Mouse (Mus musculus) forebrain, embryonic 12.5 days (tissue): ENCODE measurements at regions not wholly inside any gene's neighbourhood (a gene's known extent, or its start where the extent isn't known, plus 50 kb on each side); places are given as distances from the start of the nearest gene placed in this dataset.
A peak's percentile ranks its signal among the peaks of the same experiment; 100 is the strongest.

Source experiments
- ATAC-seq: fragments of 200-750 bp; cut with Nextera tagmentation; 2 replicates; pipeline ENCODE4 v1.8.0; 2017; ENCODE audit warnings: moderate TSS enrichment; ENCODE audit not compliant: low FRiP score
- H3K27ac ChIP-seq: fragments of 300-500 bp; sonication (generic); 2 replicates; pipeline ENCODE4 v1.5.1; 2016; ENCODE audit warnings: mild to moderate bottlenecking
- H3K27me3 ChIP-seq: fragments of 300-500 bp; sonication (generic); 2 replicates; pipeline ENCODE4 v1.6.1; 2016; ENCODE audit warnings: mild to moderate bottlenecking
- H3K36me3 ChIP-seq: fragments of 300-500 bp; sonication (generic); replicated peaks from 2 replicates; pipeline ENCODE4 v1.6.1; 2016; ENCODE audit warnings: mild to moderate bottlenecking
- H3K4me1 ChIP-seq: fragments of 300-500 bp; sonication (generic); 2 replicates; pipeline ENCODE4 v1.6.1; 2016
- H3K4me2 ChIP-seq: fragments of 300-500 bp; sonication (generic); 2 replicates; pipeline ENCODE4 v1.6.1; 2016; ENCODE audit warnings: mild to moderate bottlenecking, moderate library complexity
- H3K4me3 ChIP-seq: fragments of 300-500 bp; sonication (generic); replicated peaks from 2 replicates; pipeline ENCODE4 v1.5.1; 2016; ENCODE audit warnings: mild to moderate bottlenecking
- H3K9ac ChIP-seq: fragments of 300-500 bp; sonication (generic); 2 replicates; pipeline ENCODE4 v1.6.1; 2016; ENCODE audit warnings: mild to moderate bottlenecking
- H3K9me3 ChIP-seq: fragments of 300-500 bp; sonication (generic); 2 replicates; pipeline ENCODE4 v1.6.1; 2016
- WGBS: fragments of 180-500 bp; shearing (Covaris S2); methylation state at CpG from one replicate; pipeline ENCODE4 v1.1.7; 2016; 5-methylcytosine and 5-hydroxymethylcytosine counted together

GRCm38 (mm10) chr4:99348674-99349073 lies 53.0 kb downstream of the Gm12689 start:
- H3K27ac ChIP-seq: no peak overlapping the region
- no peak overlapping the region for H3K4me3 ChIP-seq
- no peak overlapping the region for H3K9ac ChIP-seq
- ATAC-seq: no peak
- WGBS: 67% methylated on average over 5 of the region's 5 CpGs
- H3K36me3 ChIP-seq: no peaks in the 10 kb centered on the region
- H3K9me3 ChIP-seq: 0 out of 2 replicates have a peak, but pooled peaks cover 3% of the 10 kb centered on the region
- peaks cover 12% of the 10 kb centered on the region for H3K4me1 ChIP-seq
- no peak overlapping the region for H3K4me2 ChIP-seq
- H3K27me3 ChIP-seq: peaks cover 43% of the 10 kb centered on the region

- peaks cover 24% of the 10 kb centered on the region for H3K4me1 ChIP-seq
- H3K27me3 ChIP-seq: peaks cover 37% of the 10 kb centered on the region
- H3K9me3 ChIP-seq: 0 out of 2 replicates have a peak, but pooled peaks cover 3% of the 10 kb centered on the region
- 8% methylated on average over 8 of the region's 8 CpGs for WGBS
- H3K27ac ChIP-seq: no peak overlapping the region
- H3K36me3 ChIP-seq: no peaks in the 10 kb centered on the region
- H3K4me3 ChIP-seq: no peak overlapping the region
- no peak overlapping the region for H3K9ac ChIP-seq
- ATAC-seq: peak; percentile 60; the same call in 1 of the 2 replicates
- no peak overlapping the region for H3K4me2 ChIP-seq
Observed at GRCm38 (mm10) chr4:99353122-99353774, 57.5 kb downstream of the Gm12689 start.

- Histone ChIP-seq H3K4me2 (peak overlapping the region; percentile 31), H3K27ac (no peak overlapping the region), H3K4me3 (peak overlapping the region; percentile 8; the same call in 1 of the 2 replicates), H3K4me1 (peaks cover 24% of the 10 kb centered on the region), H3K9me3 (no peaks in the 10 kb centered on the region), H3K9ac (no peak overlapping the region), H3K36me3 (no peaks in the 10 kb centered on the region), H3K27me3 (peaks cover 39% of the 10 kb centered on the region)
- ATAC-seq: no peak
- 59% methylated on average over 15 of the region's 17 CpGs for WGBS
Observed at GRCm38 (mm10) chr4:99354241-99354640, 58.5 kb downstream of the Gm12689 start.

- Histone ChIP-seq H3K36me3 (no peaks in the 10 kb centered on the region), H3K27ac (no peak overlapping the region), H3K4me3 (peak overlapping the region; percentile 8; the same call in 1 of the 2 replicates), H3K9ac (no peak overlapping the region), H3K4me2 (peak overlapping the region; percentile 31), H3K27me3 (peaks cover 39% of the 10 kb centered on the region), H3K9me3 (no peaks in the 10 kb centered on the region), H3K4me1 (peaks cover 24% of the 10 kb centered on the region)
- no peak for ATAC-seq
- WGBS: 27% methylated on average over 9 of the region's 9 CpGs
Observed at GRCm38 (mm10) chr4:99354835-99355234, 59.1 kb downstream of the Gm12689 start.

GRCm38 (mm10) chr4:99368036-99368435 lies 72.3 kb downstream of the Gm12689 start:
- no peak overlapping the region for H3K4me3 ChIP-seq
- H3K4me1 ChIP-seq: no peaks in the 10 kb centered on the region
- 95% methylated on average over 9 of the region's 9 CpGs for WGBS
- H3K27ac ChIP-seq: no peak overlapping the region
- H3K4me2 ChIP-seq: no peak overlapping the region
- no peak for ATAC-seq
- no peaks in the 10 kb centered on the region for H3K9me3 ChIP-seq
- no peak overlapping the region for H3K9ac ChIP-seq
- H3K27me3 ChIP-seq: peaks cover 31% of the 10 kb centered on the region
- no peaks in the 10 kb centered on the region for H3K36me3 ChIP-seq

GRCm38 (mm10) chr4:99371162-99371561 lies 75.5 kb downstream of the Gm12689 start:
- no peaks in the 10 kb centered on the region for H3K9me3 ChIP-seq
- no peak for ATAC-seq
- no peak overlapping the region for H3K27ac ChIP-seq
- H3K27me3 ChIP-seq: peaks cover 32% of the 10 kb centered on the region
- no peak overlapping the region for H3K9ac ChIP-seq
- no peak overlapping the region for H3K4me3 ChIP-seq
- no peak overlapping the region for H3K4me2 ChIP-seq
- peaks cover 14% of the 10 kb centered on the region for H3K4me1 ChIP-seq
- H3K36me3 ChIP-seq: no peaks in the 10 kb centered on the region
- 84% methylated on average over 5 of the region's 5 CpGs for WGBS

- no peak overlapping the region for H3K27ac ChIP-seq
- peaks cover 42% of the 10 kb centered on the region for H3K27me3 ChIP-seq
- 21% methylated on average over 1 of the region's 1 CpGs for WGBS
- no peaks in the 10 kb centered on the region for H3K9me3 ChIP-seq
- H3K9ac ChIP-seq: no peak overlapping the region
- no peaks in the 10 kb centered on the region for H3K36me3 ChIP-seq
- H3K4me1 ChIP-seq: peaks cover 29% of the 10 kb centered on the region
- ATAC-seq: no peak
- no peak overlapping the region for H3K4me2 ChIP-seq
- H3K4me3 ChIP-seq: no peak overlapping the region
Observed at GRCm38 (mm10) chr4:99376171-99376570, 80.5 kb downstream of the Gm12689 start.

- H3K9me3 ChIP-seq: no peaks in the 10 kb centered on the region
- WGBS: 5% methylated on average over 9 of the region's 9 CpGs
- H3K27me3 ChIP-seq: peaks cover 47% of the 10 kb centered on the region
- peaks cover 29% of the 10 kb centered on the region for H3K4me1 ChIP-seq
- H3K27ac ChIP-seq: no peak overlapping the region
- H3K9ac ChIP-seq: no peak overlapping the region
- peak; percentile 66 for ATAC-seq
- H3K36me3 ChIP-seq: no peaks in the 10 kb centered on the region
- no peak overlapping the region for H3K4me3 ChIP-seq
- peak overlapping the region; percentile 25; the same call in 1 of the 2 replicates for H3K4me2 ChIP-seq
Observed at GRCm38 (mm10) chr4:99376911-99377310, 81.2 kb downstream of the Gm12689 start.

GRCm38 (mm10) chr4:99379983-99380382 lies 84.3 kb downstream of the Gm12689 start:
- no peak overlapping the region for H3K4me3 ChIP-seq
- 85% methylated on average over 4 of the region's 4 CpGs for WGBS
- no peak overlapping the region for H3K27ac ChIP-seq
- H3K36me3 ChIP-seq: no peaks in the 10 kb centered on the region
- no peak overlapping the region for H3K4me2 ChIP-seq
- no peak for ATAC-seq
- peaks cover 56% of the 10 kb centered on the region for H3K27me3 ChIP-seq
- peaks cover 20% of the 10 kb centered on the region for H3K4me1 ChIP-seq
- no peaks in the 10 kb centered on the region for H3K9me3 ChIP-seq
- H3K9ac ChIP-seq: no peak overlapping the region

GRCm38 (mm10) chr4:99385381-99385780 lies 89.7 kb downstream of the Gm12689 start:
- ATAC-seq: peak; percentile 65; the same call in 1 of the 2 replicates
- Histone ChIP-seq H3K9me3 (no peaks in the 10 kb centered on the region), H3K4me2 (peak overlapping the region; percentile 1; the same call in 1 of the 2 replicates), H3K27me3 (peaks cover 23% of the 10 kb centered on the region), H3K27ac (no peak overlapping the region), H3K4me3 (no peak overlapping the region), H3K36me3 (no peaks in the 10 kb centered on the region), H3K4me1 (peaks cover 3% of the 10 kb centered on the region; the same call in 1 of the 2 replicates), H3K9ac (no peak overlapping the region)
- WGBS: 2% methylated on average over 8 of the region's 8 CpGs

GRCm38 (mm10) chr4:99389428-99389827 lies 93.7 kb downstream of the Gm12689 start:
- H3K27ac ChIP-seq: no peak overlapping the region
- H3K4me3 ChIP-seq: no peak overlapping the region
- WGBS: 45% methylated on average over 1 of the region's 1 CpGs
- no peak for ATAC-seq
- no peak overlapping the region for H3K9ac ChIP-seq
- no peak overlapping the region for H3K4me2 ChIP-seq
- H3K4me1 ChIP-seq: peaks cover 3% of the 10 kb centered on the region; the same call in 1 of the 2 replicates
- peaks cover 4% of the 10 kb centered on the region; the same call in 1 of the 2 replicates for H3K27me3 ChIP-seq
- no peaks in the 10 kb centered on the region for H3K9me3 ChIP-seq
- H3K36me3 ChIP-seq: no peaks in the 10 kb centered on the region

- H3K4me2 ChIP-seq: no peak overlapping the region
- 84% methylated on average over 5 of the region's 5 CpGs for WGBS
- no peak overlapping the region for H3K4me3 ChIP-seq
- H3K9ac ChIP-seq: no peak overlapping the region
- H3K9me3 ChIP-seq: no peaks in the 10 kb centered on the region
- no peaks in the 10 kb centered on the region for H3K36me3 ChIP-seq
- H3K27ac ChIP-seq: no peak overlapping the region
- H3K4me1 ChIP-seq: no peaks in the 10 kb centered on the region
- ATAC-seq: no peak
- peaks cover 8% of the 10 kb centered on the region; the same call in 1 of the 2 replicates for H3K27me3 ChIP-seq
Observed at GRCm38 (mm10) chr4:99392986-99393385, 97.3 kb downstream of the Gm12689 start.

- WGBS: 54% methylated on average over 3 of the region's 3 CpGs
- no peak overlapping the region for H3K4me2 ChIP-seq
- no peaks in the 10 kb centered on the region for H3K4me1 ChIP-seq
- no peak for ATAC-seq
- no peaks in the 10 kb centered on the region for H3K9me3 ChIP-seq
- peaks cover 7% of the 10 kb centered on the region; the same call in 1 of the 2 replicates for H3K27me3 ChIP-seq
- no peak overlapping the region for H3K27ac ChIP-seq
- H3K4me3 ChIP-seq: no peak overlapping the region
- no peak overlapping the region for H3K9ac ChIP-seq
- H3K36me3 ChIP-seq: no peaks in the 10 kb centered on the region
Observed at GRCm38 (mm10) chr4:99394244-99394643, 98.5 kb downstream of the Gm12689 start.
